Mouse (Mus musculus): ENCODE data around the gene Zfp866. TPM values are rescaled to one million over a fixed set of nuclear protein-coding genes. Genes with fewer than 3 reads are reported as not detected.

Gene Zfp866
- polyA plus RNA-seq (2012), result 0.95 and 1.9 TPM in 2 replicates

GRCm38 (mm10) chr8:69790773-69791367 lies at the start of gene Zfp866, which contains the start of gene Atp13a1:
Zfp866 (minus strand) TSS chr8:69791178.
Atp13a1 (plus strand) TSS chr8:69791163.

DNA sequence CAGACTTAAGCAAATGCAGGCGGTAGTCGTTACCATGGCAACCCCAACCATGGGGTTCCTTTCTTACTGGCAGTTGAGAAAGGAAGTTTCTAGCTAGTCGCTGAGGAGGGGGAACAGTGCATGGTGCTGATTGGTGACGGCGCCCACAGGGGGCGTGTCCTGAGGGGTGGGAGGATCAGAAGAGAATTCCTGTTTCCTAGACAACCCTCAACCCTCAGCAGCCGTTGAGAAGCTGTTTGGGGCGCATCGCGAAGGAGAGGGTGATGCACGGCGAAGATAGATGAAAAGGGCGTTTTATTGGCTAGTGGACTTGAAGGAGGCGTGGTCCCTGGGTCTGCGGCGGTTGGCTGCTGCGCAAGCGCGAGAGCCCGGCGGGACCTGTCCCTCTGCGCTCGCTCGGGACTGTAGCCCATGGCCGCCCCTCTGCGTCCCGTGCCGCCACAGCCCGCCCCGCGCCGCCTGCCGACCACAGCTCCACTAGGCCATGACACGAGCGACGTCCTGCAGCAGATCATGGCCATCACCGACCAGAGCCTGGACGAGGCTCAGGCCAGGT lies 41.4 kb upstream of the Zfp866 start, which contains the start of gene Pbx4:
Gene Pbx4 (plus strand): TSS at position 194 of the 556 bp plus-strand sequence.

GRCm38 (mm10) chr8:69822386-69823191 lies 31.6 kb upstream of the Zfp866 start, which contains the start of gene Lpar2:
Lpar2 (plus strand) TSS chr8:69822429.

DNA sequence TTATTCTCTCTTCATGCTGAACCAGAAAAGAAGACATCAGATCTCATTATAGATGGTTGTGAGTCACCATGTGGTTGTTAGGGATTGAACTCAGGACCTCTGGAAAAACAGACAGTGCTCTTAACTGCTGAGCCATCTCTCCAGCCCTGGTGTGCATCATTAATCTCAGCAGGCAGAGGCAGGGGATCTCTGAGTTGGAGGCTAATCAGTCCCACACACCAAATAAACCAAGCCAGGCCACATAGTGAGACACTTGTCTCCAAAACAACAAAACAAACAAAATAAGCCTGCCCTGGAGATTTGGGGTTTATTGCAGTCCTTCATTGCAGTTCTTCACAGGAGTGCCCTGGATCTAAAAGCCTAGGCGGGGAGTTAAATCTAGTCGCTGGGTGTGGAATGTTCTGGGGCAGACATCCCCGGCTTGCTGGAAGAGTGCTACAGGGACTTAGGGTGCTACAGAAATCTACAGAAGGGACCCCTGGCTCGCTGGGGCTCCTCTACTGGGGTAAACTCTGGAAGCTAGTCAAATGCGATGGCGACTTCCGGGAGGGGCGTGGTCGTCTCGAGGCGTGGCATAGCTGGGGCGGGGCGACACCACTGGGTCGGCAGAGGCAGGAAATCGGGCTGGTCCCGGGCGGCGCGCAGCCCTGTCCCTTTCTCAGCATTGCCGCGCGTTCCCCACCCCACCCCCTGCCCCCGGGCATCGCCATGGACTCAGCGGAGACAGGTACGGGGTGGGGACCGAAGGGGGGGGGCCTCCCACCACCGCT lies 17.3 kb upstream of the Zfp866 start, which contains the start of gene Gmip:
Gene Gmip (plus strand): TSS at position 586 of the 770 bp plus-strand sequence.

GRCm38 (mm10) chr8:69774503-69775148 lies 16.4 kb downstream of the Zfp866 start, which contains the start of gene Gm20422:
Gm20422 (minus strand) TSS chr8:69774886.

DNA sequence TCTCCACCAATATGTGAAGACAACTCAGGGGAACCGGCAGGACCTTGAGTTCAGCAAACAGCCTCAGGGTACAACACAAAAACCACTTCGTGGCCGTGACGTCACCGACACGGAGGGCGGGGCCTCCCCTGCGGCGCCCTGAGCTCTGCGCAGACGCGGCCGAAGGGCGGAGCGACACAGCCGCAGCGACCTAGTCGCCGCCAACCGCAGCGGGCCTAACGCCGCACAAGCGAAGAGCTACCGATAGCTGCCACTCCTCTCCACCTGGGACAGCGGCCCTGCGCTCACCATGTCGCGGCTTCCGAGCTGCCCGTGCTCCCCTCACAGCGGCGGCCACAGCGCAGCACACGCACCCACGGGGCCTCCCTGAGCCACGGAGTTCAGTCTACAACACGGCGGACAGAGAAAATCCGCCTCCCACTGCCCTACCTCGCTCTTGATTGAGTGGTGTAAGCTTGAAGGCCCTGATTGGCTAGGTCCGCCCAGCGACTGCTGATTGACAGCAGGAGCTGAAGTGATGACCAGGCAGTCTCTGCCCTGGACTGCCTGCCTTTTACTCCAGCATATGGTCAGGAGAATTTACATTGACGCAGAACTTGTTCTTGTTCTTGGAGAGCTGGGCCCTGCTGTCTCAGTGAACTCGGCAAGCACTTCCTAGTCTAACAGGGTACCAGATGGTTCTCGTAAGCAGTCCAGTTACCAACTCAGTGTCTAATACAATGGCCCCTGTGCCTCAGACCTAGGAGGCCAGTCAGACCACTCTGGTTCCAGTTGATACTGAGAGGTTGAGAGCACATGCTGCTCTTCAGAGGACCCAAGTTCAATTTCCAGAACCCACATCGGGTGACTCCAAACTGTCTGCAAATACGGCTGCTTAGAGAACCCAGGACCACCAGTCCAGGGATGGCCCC lies 41.2 kb downstream of the Zfp866 start, which contains the start of gene Zfp963:
Gene Zfp963 (minus strand): TSS at position 427 of the 911 bp plus-strand sequence.

Other genes starting within 250 kb of the Zfp866 start
- 3.8 and 4.9 TPM in 2 replicates for gene Zfp868, start 165.6 kb downstream of the Zfp866 start, polyA plus RNA-seq (2012)
- not detected in 2 replicates for gene Zfp964, start 136.7 kb downstream of the Zfp866 start, polyA plus RNA-seq (2012)
- 1.2 and 2.9 TPM in 2 replicates for gene Zfp869, start 80.5 kb downstream of the Zfp866 start, polyA plus RNA-seq (2012)
- gene Zfp963, start 41.2 kb downstream of the Zfp866 start, polyA plus RNA-seq (2012), result 0.34 and 1.2 TPM in 2 replicates
- 1.1 and 2.0 TPM in 2 replicates for gene Gm20422, start 16.3 kb downstream of the Zfp866 start, polyA plus RNA-seq (2012)
- 66.9 and 72.1 TPM in 2 replicates for gene Atp13a1, start within 50 bp of the Zfp866 start, polyA plus RNA-seq (2012)
- gene Gmip, start 17.5 kb upstream of the Zfp866 start, polyA plus RNA-seq (2012), result 55.4 and 65.7 TPM in 2 replicates
- gene Lpar2, start 31.3 kb upstream of the Zfp866 start, polyA plus RNA-seq (2012), result 1.4 and 1.8 TPM in 2 replicates
- gene Pbx4, start 41.3 kb upstream of the Zfp866 start, polyA plus RNA-seq (2012), result 53.7 and 82.5 TPM in 2 replicates
- gene Cilp2, start 96.5 kb upstream of the Zfp866 start, polyA plus RNA-seq (2012), result 0.23 and 0.24 TPM in 2 replicates
- gene Tssk6, start 111.0 kb upstream of the Zfp866 start, polyA plus RNA-seq (2012), result 2.6 and 4.7 TPM in 2 replicates
- 142 and 151 TPM in 2 replicates for gene Ndufa13, start 111.4 kb upstream of the Zfp866 start, polyA plus RNA-seq (2012)
- gene Yjefn3, start 111.5 kb upstream of the Zfp866 start, polyA plus RNA-seq (2012), result 1.4 and 2.5 TPM in 2 replicates
- 94.1 and 106 TPM in 2 replicates for gene Gatad2a, start 205.2 kb upstream of the Zfp866 start, polyA plus RNA-seq (2012)

Data from megakaryocyte-erythroid progenitor cell, adult 5 weeks (primary cell).